Mouse (Mus musculus): ENCODE measurements around the gene Slc6a6. TPM values are rescaled to one million over a fixed set of nuclear protein-coding genes. Genes with fewer than 3 reads are reported as not detected.

Gene Slc6a6
- polyA plus RNA-seq, 1 experiment from 2014 or later, result 54.6 TPM

GRCm38 (mm10) chr6:91706072-91706776 is 22.4 kb downstream of the Slc6a6 start:
- Histone ChIP-seq H3K4me2 (no peak overlapping the region), H3K27me3 (replicated peaks) (no peaks in the 10 kb centered on the region), H3K9me3 (no peaks in the 10 kb centered on the region), H3K4me1 (peaks cover 26% of the 10 kb centered on the region), H3K27ac (peak overlapping the region; percentile 51; the same call in 1 of the 2 replicates), H3K4me3 (replicated peaks) (no peak overlapping the region), H3K36me3 (peaks cover 13% of the 10 kb centered on the region), H3K9ac (no peak overlapping the region)
- ATAC-seq (ENCODE audit: insufficient read depth, low FRiP score, low read depth), result no peak
- 48% methylated on average over 13 of the region's 13 CpGs for WGBS

GRCm38 (mm10) chr6:91707276-91707885 is 23.5 kb downstream of the Slc6a6 start:
- 72% methylated on average over 8 of the region's 8 CpGs for WGBS
- H3K9me3 ChIP-seq, result no peaks in the 10 kb centered on the region
- H3K4me1 ChIP-seq, result peaks cover 31% of the 10 kb centered on the region
- H3K9ac ChIP-seq, result no peak overlapping the region
- H3K27me3 ChIP-seq (replicated peaks), result no peaks in the 10 kb centered on the region
- H3K36me3 ChIP-seq, result peaks cover 6% of the 10 kb centered on the region; the same call in 1 of the 2 replicates
- peak overlapping the region; percentile 40; the same call in 1 of the 2 replicates for H3K27ac ChIP-seq
- H3K4me2 ChIP-seq, result no peak overlapping the region
- no peak overlapping the region for H3K4me3 ChIP-seq (replicated peaks)
- peak; percentile 37; the same call in 1 of the 2 replicates for ATAC-seq (ENCODE audit: insufficient read depth, low FRiP score, low read depth)

- Histone ChIP-seq H3K4me3 (replicated peaks) (no peak overlapping the region), H3K4me2 (no peak overlapping the region), H3K27ac (peak overlapping the region; percentile 33; the same call in 1 of the 2 replicates), H3K9ac (no peak overlapping the region), H3K4me1 (peaks cover 37% of the 10 kb centered on the region), H3K9me3 (no peaks in the 10 kb centered on the region), H3K27me3 (replicated peaks) (no peaks in the 10 kb centered on the region), H3K36me3 (peaks cover 6% of the 10 kb centered on the region; the same call in 1 of the 2 replicates)
- ATAC-seq (ENCODE audit: insufficient read depth, low FRiP score, low read depth), result no peak
- 75% methylated on average over 11 of the region's 11 CpGs for WGBS
Measured at GRCm38 (mm10) chr6:91707886-91708564, 24.2 kb downstream of the Slc6a6 start.

GRCm38 (mm10) chr6:91708919-91709318 is 25.1 kb downstream of the Slc6a6 start:
- no peaks in the 10 kb centered on the region for H3K9me3 ChIP-seq
- 100% methylated on average over 1 of the region's 2 CpGs for WGBS
- H3K9ac ChIP-seq, result no peak overlapping the region
- no peak overlapping the region for H3K4me2 ChIP-seq
- peaks cover under 1% of the 10 kb centered on the region; the same call in 1 of the 2 replicates for H3K36me3 ChIP-seq
- ATAC-seq (ENCODE audit: insufficient read depth, low FRiP score, low read depth), result no peak
- no peak overlapping the region for H3K4me3 ChIP-seq (replicated peaks)
- peaks cover 46% of the 10 kb centered on the region for H3K4me1 ChIP-seq
- H3K27ac ChIP-seq, result no peak overlapping the region
- H3K27me3 ChIP-seq (replicated peaks), result no peaks in the 10 kb centered on the region

GRCm38 (mm10) chr6:91710345-91710930 is 26.6 kb downstream of the Slc6a6 start:
- Histone ChIP-seq H3K4me2 (no peak overlapping the region), H3K4me3 (replicated peaks) (no peak overlapping the region), H3K9ac (no peak overlapping the region), H3K27ac (0 out of 2 replicates have a peak overlapping the region, but pooled peaks have one; percentile 40), H3K36me3 (no peaks in the 10 kb centered on the region), H3K27me3 (replicated peaks) (no peaks in the 10 kb centered on the region), H3K4me1 (peaks cover 46% of the 10 kb centered on the region), H3K9me3 (no peaks in the 10 kb centered on the region)
- no peak for ATAC-seq (ENCODE audit: insufficient read depth, low FRiP score, low read depth)
- 58% methylated on average over 6 of the region's 6 CpGs for WGBS

GRCm38 (mm10) chr6:91712097-91712854 is 28.4 kb downstream of the Slc6a6 start:
- 0 out of 2 replicates have a peak overlapping the region, but pooled peaks have one; percentile 21 for H3K4me2 ChIP-seq
- H3K27ac ChIP-seq, result peak overlapping the region; percentile 78
- no peaks in the 10 kb centered on the region for H3K27me3 ChIP-seq (replicated peaks)
- H3K4me3 ChIP-seq (replicated peaks), result no peak overlapping the region
- ATAC-seq (ENCODE audit: insufficient read depth, low FRiP score, low read depth), result peak; percentile 10; the same call in 1 of the 2 replicates
- WGBS, result 18% methylated on average over 4 of the region's 4 CpGs
- no peaks in the 10 kb centered on the region for H3K36me3 ChIP-seq
- no peak overlapping the region for H3K9ac ChIP-seq
- H3K4me1 ChIP-seq, result peaks cover 32% of the 10 kb centered on the region
- H3K9me3 ChIP-seq, result no peaks in the 10 kb centered on the region

- peaks cover 26% of the 10 kb centered on the region for H3K4me1 ChIP-seq
- H3K27ac ChIP-seq, result peak overlapping the region; percentile 78
- ATAC-seq (ENCODE audit: insufficient read depth, low FRiP score, low read depth), result peak; percentile 83
- H3K27me3 ChIP-seq (replicated peaks), result no peaks in the 10 kb centered on the region
- H3K9me3 ChIP-seq, result no peaks in the 10 kb centered on the region
- no peak overlapping the region for H3K4me3 ChIP-seq (replicated peaks)
- H3K9ac ChIP-seq, result no peak overlapping the region
- peak overlapping the region; percentile 21; the same call in 1 of the 2 replicates for H3K4me2 ChIP-seq
- 17% methylated on average over 10 of the region's 10 CpGs for WGBS
- H3K36me3 ChIP-seq, result no peaks in the 10 kb centered on the region
Measured at GRCm38 (mm10) chr6:91712855-91713331, 29.0 kb downstream of the Slc6a6 start.

- Histone ChIP-seq H3K4me2 (peak overlapping the region; percentile 21; the same call in 1 of the 2 replicates), H3K27me3 (replicated peaks) (no peaks in the 10 kb centered on the region), H3K36me3 (no peaks in the 10 kb centered on the region), H3K4me1 (peaks cover 27% of the 10 kb centered on the region), H3K27ac (peak overlapping the region; percentile 78), H3K9ac (no peak overlapping the region), H3K9me3 (no peaks in the 10 kb centered on the region), H3K4me3 (replicated peaks) (no peak overlapping the region)
- ATAC-seq (ENCODE audit: insufficient read depth, low FRiP score, low read depth), result no peak
- 11% methylated on average over 5 of the region's 5 CpGs for WGBS
Measured at GRCm38 (mm10) chr6:91713370-91713896, 29.6 kb downstream of the Slc6a6 start.

GRCm38 (mm10) chr6:91715023-91715422 is 31.2 kb downstream of the Slc6a6 start:
- ATAC-seq (ENCODE audit: insufficient read depth, low FRiP score, low read depth), result no peak
- Histone ChIP-seq H3K4me1 (peaks cover 38% of the 10 kb centered on the region), H3K36me3 (no peaks in the 10 kb centered on the region), H3K27me3 (replicated peaks) (no peaks in the 10 kb centered on the region), H3K9ac (no peak overlapping the region), H3K9me3 (no peaks in the 10 kb centered on the region), H3K4me2 (no peak overlapping the region), H3K4me3 (replicated peaks) (no peak overlapping the region), H3K27ac (no peak overlapping the region)
- WGBS, result 69% methylated on average over 8 of the region's 8 CpGs

GRCm38 (mm10) chr6:91715988-91716810 is 32.3 kb downstream of the Slc6a6 start:
- Histone ChIP-seq H3K27me3 (replicated peaks) (no peaks in the 10 kb centered on the region), H3K9me3 (no peaks in the 10 kb centered on the region), H3K9ac (no peak overlapping the region), H3K4me3 (replicated peaks) (no peak overlapping the region), H3K4me1 (peaks cover 44% of the 10 kb centered on the region), H3K36me3 (no peaks in the 10 kb centered on the region), H3K27ac (no peak overlapping the region), H3K4me2 (no peak overlapping the region)
- no peak for ATAC-seq (ENCODE audit: insufficient read depth, low FRiP score, low read depth)
- 66% methylated on average over 6 of the region's 6 CpGs for WGBS
